Mouse (Mus musculus): ENCODE data around the gene Plxna2.

GRCm38 (mm10) chr1:194717451-194717874 lies 99.4 kb downstream of the Plxna2 start:
- TF ChIP-seq CTCF (IDR thresholded peaks at IDR 0.05; ENCODE audit: low read depth, low read length), result no peak
- no peak for TF ChIP-seq POLR2A (IDR thresholded peaks at IDR 0.05; ENCODE audit: extremely low read depth, insufficient read depth, low read length)
